Mouse (Mus musculus) midbrain, embryonic 16.5 days (tissue): Measurements from ENCODE around the gene Snorc. TPM values are rescaled to one million over a fixed set of nuclear protein-coding genes. Genes with fewer than 3 reads are reported as not detected.

ENCODE experiments used
- polyA plus RNA-seq: library from polyadenylated mRNA; unstranded; fragments of >200 nt; fragmentation: Nextera tagmentation; extraction: Ambion mirVana; gene quantifications from 2 replicates; pipeline ENCODE4 v1.2.1, GENCODE M21; 2015

Gene Snorc
- polyA plus RNA-seq, 1 experiment from 2014 or later: 1.0 TPM

Other genes with a start within 250 kb of the Snorc start
- gene Efhd1, start 205.9 kb upstream of the Snorc start, polyA plus RNA-seq: 0.36 and 1.4 TPM in 2 replicates
- gene Gigyf2, start 143.3 kb upstream of the Snorc start, polyA plus RNA-seq: 66.4 and 75.4 TPM in 2 replicates
- gene Kcnj13, start 75.5 kb upstream of the Snorc start, polyA plus RNA-seq: 7.0 and 8.0 TPM in 2 replicates
- 0.47 and 0.90 TPM in 2 replicates for gene Neu2, start 39.6 kb downstream of the Snorc start, polyA plus RNA-seq
- 23.1 and 31.8 TPM in 2 replicates for gene Ngef, start 103.6 kb downstream of the Snorc start, polyA plus RNA-seq
- 3.3 and 5.6 TPM in 2 replicates for gene Inpp5d, start 150.0 kb downstream of the Snorc start, polyA plus RNA-seq